Mouse (Mus musculus): Measurements from ENCODE around the gene Muc20. TPM values are rescaled to one million over a fixed set of nuclear protein-coding genes. Genes with fewer than 3 reads are reported as not detected.

The Muc20 gene
- total RNA-seq, 2 experiments from 2014 or later: 0.30 to 0.44 TPM

Other genes with a start within 250 kb of the Muc20 start
- 10 to 100 TPM; 27.1 to 57.1 TPM for gene Tfrc, start 188.5 kb downstream of the Muc20 start, total RNA-seq (2021)
- 10 to 100 TPM; 20.5 to 22.0 TPM for gene Tnk2, start 153.6 kb downstream of the Muc20 start, total RNA-seq (2021)
- under 1 TPM; 0.35 to 0.44 TPM for gene Muc4, start 61.5 kb downstream of the Muc20 start, total RNA-seq (2021)
- not detected for gene Smbd1, start 13.0 kb upstream of the Muc20 start, total RNA-seq (2021)
- gene Fyttd1, start 80.1 kb upstream of the Muc20 start, total RNA-seq (2021): 100 to 1,000 TPM; 105 to 106 TPM
- 10 to 100 TPM; 28.3 to 29.7 TPM for gene Rubcn, start 80.3 kb upstream of the Muc20 start, total RNA-seq (2021)
- 10 to 100 TPM; 19.9 to 21.4 TPM for gene Lrch3, start 116.7 kb upstream of the Muc20 start, total RNA-seq (2021)